Mouse (Mus musculus) liver, adult 2 months (tissue): ENCODE measurements around the gene E2f7.

Experiments
- CTCF ChIP-seq: fragments of 200-500 bp; IDR thresholded peaks from 2 replicates; pipeline ENCODE4 v1.5.1; 2011; ENCODE audit warnings: low read depth, low read length, control low read depth
- POLR2A ChIP-seq: fragments of 200-500 bp; IDR thresholded peaks from 2 replicates; pipeline ENCODE4 v1.6.1; 2011; ENCODE audit warnings: low read length, control low read depth; ENCODE audit not compliant: insufficient read depth; ENCODE audit errors: extremely low read depth

DNA sequence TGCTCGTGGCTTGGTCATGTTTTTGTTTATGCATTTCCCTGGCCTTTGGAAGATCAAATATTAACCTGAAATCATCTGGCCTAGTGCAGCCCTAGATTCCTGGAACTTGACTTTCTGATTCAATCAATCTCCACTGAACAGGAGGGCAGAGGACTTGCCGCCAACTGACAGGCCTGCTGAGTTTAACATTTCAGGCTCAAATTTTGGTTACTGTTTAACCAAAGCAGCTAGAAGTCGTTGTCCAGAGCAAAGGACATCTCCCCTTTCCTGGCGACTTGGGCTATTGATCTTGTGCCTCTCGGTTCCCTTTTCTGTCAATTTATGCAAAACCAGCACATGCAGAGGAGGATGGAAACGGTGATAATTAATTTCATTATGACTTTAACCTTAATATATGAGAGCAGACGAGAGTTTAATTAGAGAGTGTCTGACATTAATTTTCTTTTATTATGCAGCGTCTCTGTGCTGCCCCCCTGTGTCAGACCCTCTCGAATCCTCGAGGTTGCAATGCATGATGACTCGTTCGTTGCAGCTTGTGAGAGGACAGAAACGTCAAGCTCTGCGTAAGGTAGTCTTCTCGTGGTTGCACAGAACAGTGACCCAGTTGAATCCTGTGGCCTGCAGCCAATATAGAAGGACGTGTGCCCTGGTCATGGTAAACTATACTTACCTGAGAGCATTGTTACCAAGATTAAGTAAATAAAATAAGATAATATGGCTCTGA, 37.7 kb upstream of the E2f7 start:
- peak; percentile 37; the same call in 1 of the 2 replicates for TF ChIP-seq CTCF
- TF ChIP-seq POLR2A = no peak
